Mouse (Mus musculus) neural tube, embryonic 14.5 days (tissue): ENCODE data around the gene Dock10. TPM values are rescaled to one million over a fixed set of nuclear protein-coding genes. Genes with fewer than 3 reads are reported as not detected.

Experiments
- ATAC-seq: fragments of 200-750 bp; cut with Nextera tagmentation; 2 replicates; pipeline ENCODE4 v1.8.0; 2017; ENCODE audit warnings: low read depth, mild to moderate bottlenecking, moderate TSS enrichment, moderate library complexity
- H3K27ac ChIP-seq: fragments of 300-500 bp; sonication (generic); 2 replicates; pipeline ENCODE4 v1.5.1; 2014; ENCODE audit warnings: low read depth, mild to moderate bottlenecking, control low read depth, low read length, moderate library complexity, mixed read lengths
- H3K27me3 ChIP-seq: fragments of 300-500 bp; sonication (generic); 2 replicates; pipeline ENCODE4 v1.6.1; 2014; ENCODE audit warnings: low read length; ENCODE audit not compliant: control insufficient read depth, insufficient read depth
- H3K36me3 ChIP-seq: fragments of 300-500 bp; sonication (generic); 2 replicates; pipeline ENCODE4 v1.6.1; 2014; ENCODE audit warnings: low read length, mixed read lengths; ENCODE audit not compliant: control insufficient read depth, insufficient read depth
- H3K4me1 ChIP-seq: fragments of 300-500 bp; sonication (generic); 2 replicates; pipeline ENCODE4 v1.6.1; 2014; ENCODE audit warnings: low read length; ENCODE audit not compliant: control insufficient read depth, insufficient read depth
- H3K4me2 ChIP-seq: fragments of 300-500 bp; sonication (generic); 2 replicates; pipeline ENCODE4 v1.6.1; 2014; ENCODE audit warnings: mild to moderate bottlenecking, low read depth, low read length, control low read depth
- H3K4me3 ChIP-seq: fragments of 300-500 bp; sonication (generic); 2 replicates; pipeline ENCODE4 v1.5.1; 2014; ENCODE audit warnings: low read depth, low read length, control low read depth, mixed read lengths
- H3K9ac ChIP-seq: fragments of 300-500 bp; sonication (generic); replicated peaks from 2 replicates; pipeline ENCODE4 v1.6.1; 2014; ENCODE audit warnings: low read depth, mild to moderate bottlenecking, control low read depth, low read length, mixed read lengths
- H3K9me3 ChIP-seq: fragments of 300-500 bp; sonication (generic); 2 replicates; pipeline ENCODE4 v1.6.1; 2016; ENCODE audit warnings: low read length; ENCODE audit not compliant: control insufficient read depth
- WGBS: fragments of 180-500 bp; shearing (Covaris S2); extraction: QIAGEN DNeasy Blood & Tissue Kit; methylation state at CpG from one replicate; pipeline ENCODE4 v1.1.7; 2014; 5-methylcytosine and 5-hydroxymethylcytosine counted together
- polyA plus RNA-seq: library from polyadenylated mRNA; unstranded; fragments of >200 nt; fragmentation: Nextera tagmentation; extraction: Ambion mirVana; gene quantifications from 2 replicates; pipeline ENCODE4 v1.2.1, GENCODE M21; 2014

The Dock10 gene
- polyA plus RNA-seq, 1 experiment from 2014 or later, result 8.3 TPM

DNA sequence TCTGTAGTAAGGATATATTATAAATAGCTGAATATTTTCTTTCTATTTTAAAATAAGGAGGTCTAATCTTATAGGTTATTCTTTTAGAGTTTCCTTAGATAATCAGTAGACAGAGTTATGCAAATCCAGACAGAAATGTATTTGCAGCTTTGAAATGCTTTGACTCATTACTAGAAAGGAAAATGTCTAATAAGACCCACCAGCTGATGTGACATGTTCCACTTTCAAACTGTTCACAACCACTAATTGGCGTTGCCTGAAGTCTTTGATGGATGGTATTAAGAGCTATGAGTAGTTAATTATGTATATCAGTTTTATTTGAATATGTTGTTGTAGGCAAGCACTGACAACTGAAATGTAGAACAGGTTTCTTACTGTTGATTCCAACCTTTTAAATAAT lies 298.4 kb downstream of the Dock10 start:
- Histone ChIP-seq H3K36me3 (no peaks in the 10 kb centered on the region), H3K9me3 (no peaks in the 10 kb centered on the region), H3K27me3 (no peaks in the 10 kb centered on the region), H3K4me1 (no peaks in the 10 kb centered on the region), H3K27ac (no peak overlapping the region), H3K4me3 (no peak overlapping the region), H3K9ac (no peak overlapping the region), H3K4me2 (no peak overlapping the region)
- 77% methylated on average over 1 of the region's 1 CpGs for WGBS
- ATAC-seq, result no peak

- no peak for ATAC-seq
- H3K27me3 ChIP-seq, result no peaks in the 10 kb centered on the region
- H3K4me3 ChIP-seq, result no peak overlapping the region
- no peak overlapping the region for H3K4me2 ChIP-seq
- no peak overlapping the region for H3K9ac ChIP-seq
- H3K27ac ChIP-seq, result no peak overlapping the region
- H3K36me3 ChIP-seq, result no peaks in the 10 kb centered on the region
- H3K9me3 ChIP-seq, result no peaks in the 10 kb centered on the region
- no peaks in the 10 kb centered on the region for H3K4me1 ChIP-seq
These were observed 298.9 kb downstream of the Dock10 start for GRCm38 (mm10) chr1:80459477-80459876.

DNA sequence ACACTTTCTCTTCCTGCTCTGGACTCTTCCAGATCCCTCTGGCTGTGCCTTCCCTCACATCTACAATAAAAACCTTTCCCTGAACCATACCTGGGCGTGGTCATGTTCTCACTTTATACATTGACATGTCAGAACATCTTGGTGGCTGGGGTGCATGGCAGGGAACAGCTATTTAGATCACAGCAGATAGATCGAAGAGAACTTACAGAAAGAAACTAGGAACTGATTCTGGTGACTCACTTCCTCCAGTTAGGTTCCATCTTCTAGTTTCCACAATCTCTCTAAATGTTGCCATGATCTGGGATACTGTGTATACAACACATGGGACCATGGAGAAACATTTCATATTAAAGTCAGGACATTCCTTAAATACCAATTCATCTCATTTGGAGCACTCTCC lies 304.4 kb downstream of the Dock10 start:
- H3K4me3 ChIP-seq, result no peak overlapping the region
- ATAC-seq, result no peak
- WGBS, result 82% methylated on average over 2 of the region's 2 CpGs
- H3K27ac ChIP-seq, result no peak overlapping the region
- no peak overlapping the region for H3K9ac ChIP-seq
- no peaks in the 10 kb centered on the region for H3K36me3 ChIP-seq
- no peak overlapping the region for H3K4me2 ChIP-seq
- H3K9me3 ChIP-seq, result no peaks in the 10 kb centered on the region
- no peaks in the 10 kb centered on the region for H3K27me3 ChIP-seq
- no peaks in the 10 kb centered on the region for H3K4me1 ChIP-seq

DNA sequence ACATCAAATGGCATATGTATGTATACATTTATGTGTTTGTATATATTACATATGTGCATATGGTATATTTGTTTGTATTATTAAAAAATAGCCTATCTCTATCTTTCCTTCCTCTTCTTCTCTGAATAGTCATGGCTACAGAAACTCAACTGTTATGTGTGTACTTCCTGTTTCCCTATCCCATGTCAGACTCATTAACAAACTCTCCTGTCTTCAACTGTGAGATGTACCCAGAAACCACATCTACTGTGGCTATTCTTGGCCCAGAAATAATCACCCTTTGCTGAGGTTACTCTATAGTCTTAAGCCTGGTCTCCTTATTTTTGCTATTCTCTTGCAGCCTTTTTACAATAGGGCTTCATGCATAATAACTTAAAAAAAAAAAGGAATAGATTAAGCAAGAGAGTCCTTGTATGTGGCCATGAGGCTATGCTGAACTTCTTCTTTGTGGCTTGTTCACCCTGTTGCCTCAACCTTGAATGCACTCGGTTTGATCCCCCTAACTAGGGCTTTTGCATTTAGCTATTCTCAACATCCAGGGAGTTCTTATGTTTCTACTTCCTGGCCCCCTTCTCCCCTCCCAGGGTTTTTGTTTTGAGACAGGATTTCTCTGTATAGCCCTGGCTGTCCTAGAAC lies 306.3 kb downstream of the Dock10 start:
- 77% methylated on average over 1 of the region's 1 CpGs for WGBS
- Histone ChIP-seq H3K27ac (no peak overlapping the region), H3K4me2 (no peak overlapping the region)

More for the DNA sequence above, 306.3 kb downstream of the Dock10 start:
- no peaks in the 10 kb centered on the region for H3K27me3 ChIP-seq
- no peaks in the 10 kb centered on the region for H3K36me3 ChIP-seq
- H3K9ac ChIP-seq, result no peak overlapping the region
- no peaks in the 10 kb centered on the region for H3K4me1 ChIP-seq
- H3K4me3 ChIP-seq, result no peak overlapping the region
- H3K9me3 ChIP-seq, result no peaks in the 10 kb centered on the region
- no peak for ATAC-seq
